Mouse (Mus musculus): Measurements from ENCODE around the gene Eepd1. TPM values are rescaled to one million over a fixed set of nuclear protein-coding genes. Genes with fewer than 3 reads are reported as not detected.

Eepd1 gene
- polyA plus RNA-seq, 1 experiment from 2014 or later: 7.8 TPM

DNA sequence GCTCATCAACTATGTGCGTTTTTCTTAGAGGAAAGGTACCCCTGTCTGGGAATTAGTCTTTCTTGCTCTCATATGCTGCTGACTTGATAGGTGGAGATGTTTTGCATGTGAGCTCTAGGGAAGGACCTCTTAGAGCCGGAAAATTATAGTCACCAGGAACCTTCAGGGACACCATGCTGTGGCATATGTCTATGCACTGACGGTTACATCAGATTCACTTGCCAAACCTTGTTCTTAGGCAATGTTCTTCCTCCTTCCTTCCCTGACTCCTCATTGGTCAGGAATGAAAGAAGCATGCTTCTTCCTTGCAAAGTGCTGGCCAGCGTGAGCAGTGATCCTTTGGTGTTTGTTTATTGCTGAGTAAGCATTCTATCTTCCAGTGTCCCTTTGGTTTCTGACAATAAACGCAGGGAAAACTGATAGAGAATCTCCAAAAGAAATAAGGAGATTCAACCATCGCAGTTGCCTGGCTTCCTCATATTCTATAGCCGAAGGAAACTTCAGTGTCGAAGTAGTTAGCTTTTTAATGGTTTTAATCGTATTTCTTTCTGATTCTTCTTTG lies 5.0 kb downstream of the Eepd1 start:
- H3K9me3 ChIP-seq (ENCODE audit: control insufficient read depth, low read length): no peaks in the 10 kb centered on the region
- no peaks in the 10 kb centered on the region for H3K27me3 ChIP-seq (ENCODE audit: control insufficient read depth, insufficient read depth, low read length)

DNA sequence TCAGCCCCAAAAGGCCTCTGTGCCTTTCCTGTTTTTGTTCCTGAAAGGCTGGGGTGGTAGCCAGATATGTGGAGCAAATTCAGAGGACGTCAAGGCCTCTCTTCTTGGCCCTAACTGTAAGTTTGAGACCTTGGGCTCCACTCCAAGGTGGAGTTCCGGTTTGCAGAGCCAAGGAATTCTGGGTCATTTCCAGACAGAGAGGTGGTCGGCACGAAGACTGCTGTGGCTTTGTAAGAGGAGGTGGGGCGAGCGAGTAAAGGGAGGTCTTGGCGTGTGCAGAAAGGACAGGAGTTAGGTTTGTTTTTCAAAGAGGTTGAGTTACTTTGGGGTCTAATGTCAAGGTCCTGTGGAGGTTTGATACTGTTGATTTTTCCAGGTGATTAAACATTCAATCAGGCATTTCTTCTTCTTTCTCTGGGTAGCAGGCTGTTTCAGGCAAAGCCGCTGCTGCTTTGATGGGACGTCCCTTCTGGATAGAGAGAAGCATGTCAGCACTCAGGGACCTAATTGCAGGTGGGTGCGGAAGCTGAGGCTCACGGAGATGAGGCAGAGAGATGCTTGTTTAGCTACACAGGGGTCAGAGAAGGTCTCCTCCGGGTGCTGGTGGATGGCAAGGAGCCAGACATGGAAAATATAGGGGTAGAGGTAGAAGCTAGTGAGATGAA lies 6.2 kb downstream of the Eepd1 start:
- DNase-seq (ENCODE audit: low spot score, missing footprints): peak; percentile 33
- 70% methylated on average over 12 of the region's 12 CpGs for WGBS
- Histone ChIP-seq H3K4me1 (ENCODE audit: control insufficient read depth, insufficient read depth, low read length) (no peaks in the 10 kb centered on the region), H3K4me3 (ENCODE audit: low read depth, low read length) (no peak overlapping the region), H3K27me3 (ENCODE audit: control insufficient read depth, insufficient read depth, low read length) (no peaks in the 10 kb centered on the region), H3K9me3 (ENCODE audit: control insufficient read depth, low read length) (no peaks in the 10 kb centered on the region), H3K27ac (ENCODE audit: low read depth, low read length) (no peak overlapping the region), H3K9ac (ENCODE audit: low read length) (no peak overlapping the region), H3K36me3 (ENCODE audit: control insufficient read depth, insufficient read depth, low read length) (no peaks in the 10 kb centered on the region), H3K4me2 (no peak overlapping the region)
- no peak for ATAC-seq (ENCODE audit: low FRiP score)

More for the DNA sequence above, 5.0 kb downstream of the Eepd1 start:
- Histone ChIP-seq H3K4me1 (ENCODE audit: control insufficient read depth, insufficient read depth, low read length) (no peaks in the 10 kb centered on the region), H3K4me2 (no peak overlapping the region), H3K4me3 (ENCODE audit: low read depth, low read length) (no peak overlapping the region), H3K27ac (ENCODE audit: low read depth, low read length) (no peak overlapping the region), H3K36me3 (ENCODE audit: control insufficient read depth, insufficient read depth, low read length) (no peaks in the 10 kb centered on the region), H3K9ac (ENCODE audit: low read length) (no peak overlapping the region)
- WGBS: 88% methylated on average over 9 of the region's 9 CpGs
- ATAC-seq (ENCODE audit: low FRiP score) (no peak), DNase-seq (ENCODE audit: low spot score, missing footprints) (no peak)

GRCm38 (mm10) chr9:25488581-25488980 lies 7.2 kb downstream of the Eepd1 start:
- DNase-seq (ENCODE audit: low spot score, missing footprints): no peak
- no peak for ATAC-seq (ENCODE audit: low FRiP score)
- no peaks in the 10 kb centered on the region for H3K27me3 ChIP-seq (ENCODE audit: control insufficient read depth, insufficient read depth, low read length)
- no peaks in the 10 kb centered on the region for H3K4me1 ChIP-seq (ENCODE audit: control insufficient read depth, insufficient read depth, low read length)
- 94% methylated on average over 9 of the region's 9 CpGs for WGBS
- no peak overlapping the region for H3K27ac ChIP-seq (ENCODE audit: low read depth, low read length)
- no peak overlapping the region for H3K4me3 ChIP-seq (ENCODE audit: low read depth, low read length)
- H3K9ac ChIP-seq (ENCODE audit: low read length): no peak overlapping the region
- H3K9me3 ChIP-seq (ENCODE audit: control insufficient read depth, low read length): no peaks in the 10 kb centered on the region
- H3K36me3 ChIP-seq (ENCODE audit: control insufficient read depth, insufficient read depth, low read length): no peaks in the 10 kb centered on the region
- H3K4me2 ChIP-seq: no peak overlapping the region

DNA sequence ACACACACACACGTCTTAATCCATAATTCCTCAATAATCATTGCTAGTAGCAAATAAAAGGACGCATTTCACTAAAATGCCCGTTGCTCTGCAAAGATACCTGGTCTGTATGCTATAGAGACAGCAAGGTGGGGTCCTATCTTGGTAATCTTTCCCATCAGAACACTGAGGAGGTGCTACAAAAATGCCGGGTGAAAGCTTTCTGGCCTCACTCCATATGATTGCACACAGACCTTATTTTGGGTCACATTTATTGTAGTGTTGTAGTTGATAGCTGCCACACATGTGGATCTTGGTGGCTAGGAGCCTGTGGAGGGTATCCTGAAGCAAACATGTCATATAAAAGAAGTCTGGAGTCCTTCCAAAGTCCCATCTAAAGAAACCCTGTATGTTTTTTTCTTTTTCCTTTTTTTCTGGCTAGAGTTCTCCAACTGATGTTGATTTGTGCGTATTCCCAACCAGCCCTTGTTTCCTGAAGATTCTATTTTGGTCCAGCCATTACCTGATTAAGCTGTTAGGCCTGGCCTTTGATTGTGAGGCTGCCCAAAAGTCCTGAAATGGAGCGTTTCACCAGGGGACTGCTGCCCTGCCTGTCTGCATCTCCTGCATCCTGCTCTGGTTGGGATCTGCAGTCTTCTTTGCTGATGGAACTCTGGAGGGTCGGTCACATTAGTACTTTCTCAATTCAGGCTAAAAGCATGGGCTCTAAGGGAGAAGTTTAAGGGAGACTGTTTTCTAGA lies 8.0 kb downstream of the Eepd1 start:
- Histone ChIP-seq H3K4me3 (ENCODE audit: low read depth, low read length) (no peak overlapping the region), H3K27ac (ENCODE audit: low read depth, low read length) (no peak overlapping the region), H3K9ac (ENCODE audit: low read length) (no peak overlapping the region), H3K9me3 (ENCODE audit: control insufficient read depth, low read length) (no peaks in the 10 kb centered on the region), H3K4me2 (no peak overlapping the region), H3K36me3 (ENCODE audit: control insufficient read depth, insufficient read depth, low read length) (no peaks in the 10 kb centered on the region), H3K4me1 (ENCODE audit: control insufficient read depth, insufficient read depth, low read length) (no peaks in the 10 kb centered on the region), H3K27me3 (ENCODE audit: control insufficient read depth, insufficient read depth, low read length) (no peaks in the 10 kb centered on the region)
- no peak for ATAC-seq (ENCODE audit: low FRiP score)
- 81% methylated on average over 7 of the region's 7 CpGs for WGBS
- DNase-seq (ENCODE audit: low spot score, missing footprints): no peak

DNA sequence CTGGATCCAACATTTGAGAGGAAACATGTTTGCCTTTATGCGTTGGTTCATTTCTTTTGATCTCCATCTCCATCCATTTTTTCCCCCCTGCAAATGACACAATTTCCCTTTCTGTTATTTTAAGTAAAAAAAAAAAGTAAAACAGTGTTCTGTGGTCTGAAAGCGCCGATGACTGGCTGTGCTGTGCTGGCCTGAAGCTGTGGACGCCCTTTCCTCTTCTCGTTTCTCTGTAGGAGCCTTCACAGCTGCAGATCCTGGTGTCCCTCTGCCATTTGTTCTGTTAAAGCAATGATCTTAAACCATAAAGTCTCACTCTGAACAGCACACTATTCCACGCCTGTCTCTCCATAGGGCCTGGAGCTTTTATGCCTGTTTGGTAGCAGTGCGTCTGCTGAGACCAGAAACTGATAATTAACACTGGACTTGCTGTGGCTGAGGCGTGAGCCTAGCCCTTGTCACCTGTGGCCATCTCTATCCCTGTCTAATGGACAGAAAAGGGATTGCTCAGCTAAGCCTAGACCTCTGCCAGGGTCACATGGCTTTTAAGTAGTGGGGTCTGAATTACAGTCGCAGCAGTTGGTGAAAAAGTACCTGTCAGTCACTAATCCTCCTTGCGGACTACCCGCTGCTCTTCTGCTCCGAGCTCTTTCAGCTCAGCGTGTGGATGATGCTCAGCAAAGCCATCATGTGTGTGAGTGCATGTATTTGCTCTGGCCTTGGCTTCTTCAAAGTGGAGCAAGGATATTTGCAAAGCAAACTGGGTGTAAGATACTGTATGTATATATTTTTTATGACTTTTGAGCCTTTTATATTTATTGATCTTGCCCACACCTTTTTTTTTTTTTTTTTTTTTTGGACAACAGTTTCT lies 9.2 kb downstream of the Eepd1 start:
- no peaks in the 10 kb centered on the region for H3K36me3 ChIP-seq (ENCODE audit: control insufficient read depth, insufficient read depth, low read length)
- H3K9ac ChIP-seq (ENCODE audit: low read length): no peak overlapping the region
- no peak for DNase-seq (ENCODE audit: low spot score, missing footprints)
- WGBS: 58% methylated on average over 13 of the region's 13 CpGs
- H3K9me3 ChIP-seq (ENCODE audit: control insufficient read depth, low read length): no peaks in the 10 kb centered on the region
- H3K4me3 ChIP-seq (ENCODE audit: low read depth, low read length): no peak overlapping the region
- no peak overlapping the region for H3K4me2 ChIP-seq
- no peak overlapping the region for H3K27ac ChIP-seq (ENCODE audit: low read depth, low read length)
- no peaks in the 10 kb centered on the region for H3K27me3 ChIP-seq (ENCODE audit: control insufficient read depth, insufficient read depth, low read length)
- H3K4me1 ChIP-seq (ENCODE audit: control insufficient read depth, insufficient read depth, low read length): no peaks in the 10 kb centered on the region
- ATAC-seq (ENCODE audit: low FRiP score): 0 out of 2 replicates have a peak, but pooled peaks have one; percentile 38

- H3K36me3 ChIP-seq (ENCODE audit: control insufficient read depth, insufficient read depth, low read length): no peaks in the 10 kb centered on the region
- H3K27ac ChIP-seq (ENCODE audit: low read depth, low read length): no peak overlapping the region
- H3K9ac ChIP-seq (ENCODE audit: low read length): no peak overlapping the region
- no peaks in the 10 kb centered on the region for H3K9me3 ChIP-seq (ENCODE audit: control insufficient read depth, low read length)
- 87% methylated on average over 5 of the region's 5 CpGs for WGBS
- no peak overlapping the region for H3K4me2 ChIP-seq
- H3K4me3 ChIP-seq (ENCODE audit: low read depth, low read length): no peak overlapping the region
- ATAC-seq (ENCODE audit: low FRiP score) (no peak), DNase-seq (ENCODE audit: low spot score, missing footprints) (no peak)
- H3K27me3 ChIP-seq (ENCODE audit: control insufficient read depth, insufficient read depth, low read length): no peaks in the 10 kb centered on the region
- H3K4me1 ChIP-seq (ENCODE audit: control insufficient read depth, insufficient read depth, low read length): no peaks in the 10 kb centered on the region
Observed at GRCm38 (mm10) chr9:25493918-25494317, 12.6 kb downstream of the Eepd1 start.

DNA sequence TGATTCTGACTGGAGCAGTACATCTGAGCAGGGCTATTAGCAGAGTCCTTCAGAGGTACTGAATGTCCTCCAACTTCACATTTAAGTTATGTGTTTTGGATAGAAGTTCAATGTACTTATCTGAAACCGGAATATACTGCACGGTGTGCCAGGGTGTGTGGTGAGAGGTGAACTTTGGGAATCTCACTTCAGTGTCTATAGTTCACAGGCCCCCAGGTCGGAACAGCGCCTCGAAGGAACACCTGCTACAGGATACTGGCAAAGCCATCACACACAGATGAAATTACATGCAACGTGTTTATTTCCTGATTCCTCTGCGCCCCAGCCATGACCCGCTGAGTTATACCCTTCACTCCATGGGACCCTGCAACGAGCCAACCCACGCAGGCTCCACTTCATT lies 14.3 kb downstream of the Eepd1 start:
- DNase-seq (ENCODE audit: low spot score, missing footprints): no peak
- no peaks in the 10 kb centered on the region for H3K36me3 ChIP-seq (ENCODE audit: control insufficient read depth, insufficient read depth, low read length)
- no peak overlapping the region for H3K4me2 ChIP-seq
- no peaks in the 10 kb centered on the region for H3K9me3 ChIP-seq (ENCODE audit: control insufficient read depth, low read length)
- 97% methylated on average over 10 of the region's 10 CpGs for WGBS
- no peak overlapping the region for H3K27ac ChIP-seq (ENCODE audit: low read depth, low read length)
- H3K4me1 ChIP-seq (ENCODE audit: control insufficient read depth, insufficient read depth, low read length): no peaks in the 10 kb centered on the region
- no peak overlapping the region for H3K9ac ChIP-seq (ENCODE audit: low read length)
- no peak for ATAC-seq (ENCODE audit: low FRiP score)
- no peak overlapping the region for H3K4me3 ChIP-seq (ENCODE audit: low read depth, low read length)
- H3K27me3 ChIP-seq (ENCODE audit: control insufficient read depth, insufficient read depth, low read length): no peaks in the 10 kb centered on the region

- Histone ChIP-seq H3K4me3 (ENCODE audit: low read depth, low read length) (no peak overlapping the region), H3K27me3 (ENCODE audit: control insufficient read depth, insufficient read depth, low read length) (no peaks in the 10 kb centered on the region), H3K9ac (ENCODE audit: low read length) (no peak overlapping the region), H3K27ac (ENCODE audit: low read depth, low read length) (no peak overlapping the region), H3K4me2 (no peak overlapping the region), H3K36me3 (ENCODE audit: control insufficient read depth, insufficient read depth, low read length) (no peaks in the 10 kb centered on the region), H3K4me1 (ENCODE audit: control insufficient read depth, insufficient read depth, low read length) (no peaks in the 10 kb centered on the region), H3K9me3 (ENCODE audit: control insufficient read depth, low read length) (no peaks in the 10 kb centered on the region)
- no peak for DNase-seq (ENCODE audit: low spot score, missing footprints)
- no peak for ATAC-seq (ENCODE audit: low FRiP score)
- WGBS: 84% methylated on average over 4 of the region's 4 CpGs
Observed at GRCm38 (mm10) chr9:25496196-25496595, 14.8 kb downstream of the Eepd1 start.
